Mouse (Mus musculus) heart, adult 8-10 months (tissue): ENCODE measurements around the gene Tra2a. TPM values are rescaled to one million over a fixed set of nuclear protein-coding genes. Genes with fewer than 3 reads are reported as not detected.

Source experiments
- DNase-seq: peaks from one replicate; pipeline ENCODE4 v3.0.0; 2022; ENCODE audit warnings: low spot score
- total RNA-seq, 4 experiments: library from RNA; stranded (reverse); gene quantifications; 2 replicates each; pipeline ENCODE4 v1.2.4; 2022

Tra2a gene
- total RNA-seq, 4 experiments from 2014 or later = 20.0 to 27.3 (median 24.3) TPM

- peak; percentile 100 for DNase-seq
Measured at GRCm38 (mm10) chr6:49236331-49236730, 27.5 kb downstream of the Tra2a start.

GRCm38 (mm10) chr6:49233356-49233755, 30.5 kb downstream of the Tra2a start:
- DNase-seq = no peak

GRCm38 (mm10) chr6:49228126-49228679, 35.6 kb downstream of the Tra2a start:
- DNase-seq = no peak

GRCm38 (mm10) chr6:49227184-49227735, 36.6 kb downstream of the Tra2a start:
- no peak for DNase-seq

GRCm38 (mm10) chr6:49225728-49226123, 38.1 kb downstream of the Tra2a start:
- DNase-seq = no peak

- DNase-seq = no peak
Measured at GRCm38 (mm10) chr6:49224923-49225727, 38.7 kb downstream of the Tra2a start.

- DNase-seq = no peak
Measured at GRCm38 (mm10) chr6:49221906-49222305, 41.9 kb downstream of the Tra2a start.

- no peak for DNase-seq
Measured at GRCm38 (mm10) chr6:49219920-49220604, 43.8 kb downstream of the Tra2a start.

GRCm38 (mm10) chr6:49219001-49219560, 44.8 kb downstream of the Tra2a start:
- DNase-seq = no peak

GRCm38 (mm10) chr6:49218275-49218802, 45.5 kb downstream of the Tra2a start:
- DNase-seq = no peak

GRCm38 (mm10) chr6:49217581-49218274, 46.1 kb downstream of the Tra2a start:
- DNase-seq = no peak

GRCm38 (mm10) chr6:49216811-49217542, 46.9 kb downstream of the Tra2a start:
- DNase-seq = peak; percentile 29

GRCm38 (mm10) chr6:49215748-49216585, 47.9 kb downstream of the Tra2a start:
- no peak for DNase-seq

- DNase-seq = no peak
Measured at GRCm38 (mm10) chr6:49214928-49215747, 48.7 kb downstream of the Tra2a start, which contains the start of gene Igf2bp3. TSS of gene Igf2bp3 (minus strand) at chr6:49214957.

- no peak for DNase-seq
Measured at GRCm38 (mm10) chr6:49214086-49214927, 49.5 kb downstream of the Tra2a start.

- no peak for DNase-seq
Measured at GRCm38 (mm10) chr6:49213581-49214085, 50.2 kb downstream of the Tra2a start.

GRCm38 (mm10) chr6:49212931-49213580, 50.8 kb downstream of the Tra2a start:
- no peak for DNase-seq
